Mouse (Mus musculus): ENCODE results near the gene Fads2. TPM values are rescaled to one million over a fixed set of nuclear protein-coding genes. Genes with fewer than 3 reads are reported as not detected.
A peak's percentile ranks its signal among the peaks of the same experiment; 100 is the strongest.

Gene Fads2
- 156 and 173 TPM in 2 replicates for polyA plus RNA-seq (2012; rRNA removed)

DNA sequence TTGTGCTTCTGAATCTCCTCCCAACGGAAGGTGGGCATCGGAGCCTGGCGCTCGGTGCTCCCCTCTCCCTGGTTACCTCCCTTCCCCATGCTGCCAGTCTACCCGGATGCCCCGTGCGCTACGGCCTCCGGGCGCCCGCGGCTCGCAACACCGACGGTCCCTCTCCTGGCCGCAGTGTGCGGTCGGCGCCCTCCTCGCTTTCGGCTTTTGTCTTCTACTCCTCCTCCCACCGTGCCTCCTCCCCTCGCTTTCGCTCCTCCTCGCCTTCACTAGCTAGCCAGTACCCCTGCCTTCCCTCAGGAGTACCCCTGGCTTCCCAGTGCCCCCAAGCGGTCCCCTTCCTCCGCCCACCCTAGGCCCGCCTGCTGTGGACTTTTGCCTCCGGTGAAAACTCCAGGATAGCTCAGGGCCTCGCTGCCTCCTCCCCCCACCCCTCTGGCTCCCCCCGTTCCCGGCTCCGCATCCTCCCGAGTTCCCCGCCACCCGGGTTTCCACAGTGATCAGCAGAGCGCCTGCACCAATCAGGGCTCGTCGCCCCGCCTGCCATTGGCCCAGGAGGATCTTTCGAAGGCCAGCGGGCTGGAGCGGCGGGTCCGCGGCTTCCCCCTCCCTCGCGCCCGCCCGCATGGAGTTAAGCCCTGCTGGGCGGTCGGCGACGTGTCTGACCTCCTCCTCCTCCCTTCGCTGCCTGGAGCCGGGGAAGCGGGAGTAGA lies at the start of gene Fads2:
Gene Fads2, minus strand, starts transcription at position 406 of the 713 bp plus-strand sequence.
- DNase-seq (ENCODE audit: low spot score): peak; percentile 86

DNA sequence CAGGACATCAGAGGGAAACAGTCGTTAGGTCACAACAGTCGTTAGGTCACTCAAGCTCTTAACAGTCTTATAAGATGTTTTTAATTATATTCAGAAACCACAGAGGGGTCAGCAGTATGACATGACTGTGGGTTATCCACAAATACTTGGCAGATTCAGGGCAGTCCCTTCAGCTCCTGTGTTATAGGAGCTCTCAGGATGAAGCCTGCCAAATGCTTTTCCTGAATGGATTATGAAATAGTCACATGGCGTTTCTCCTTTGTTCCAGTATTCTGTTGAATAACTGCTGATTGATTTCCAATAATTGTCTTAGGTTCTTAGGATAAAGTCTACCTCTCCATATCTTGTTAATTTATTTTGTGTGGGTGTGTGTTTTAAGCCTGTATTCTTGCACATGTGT lies 47.6 kb upstream of the Fads2 start:
- DNase-seq (ENCODE audit: low spot score): no peak

DNA sequence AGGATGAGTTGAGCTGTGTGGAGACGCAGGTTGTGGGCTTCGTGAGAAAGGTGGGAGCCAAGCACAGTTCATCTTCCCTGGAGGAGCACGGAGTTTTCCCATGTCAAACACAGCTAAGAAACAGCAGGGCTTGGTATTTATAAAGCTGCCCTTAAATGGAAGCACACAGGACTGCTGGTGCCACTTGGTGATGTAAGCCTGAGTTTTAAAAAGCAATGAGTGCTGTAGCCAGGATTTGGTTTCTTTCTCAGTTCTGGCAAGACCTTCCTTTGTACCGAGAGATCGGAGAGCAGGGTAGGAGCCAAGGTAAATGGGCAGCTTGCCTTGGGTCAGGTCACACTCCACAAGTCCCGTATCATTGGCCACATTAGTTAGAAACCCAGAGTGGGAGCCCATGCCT lies 47.0 kb upstream of the Fads2 start:
- peak; percentile 15 for DNase-seq (ENCODE audit: low spot score)

DNA sequence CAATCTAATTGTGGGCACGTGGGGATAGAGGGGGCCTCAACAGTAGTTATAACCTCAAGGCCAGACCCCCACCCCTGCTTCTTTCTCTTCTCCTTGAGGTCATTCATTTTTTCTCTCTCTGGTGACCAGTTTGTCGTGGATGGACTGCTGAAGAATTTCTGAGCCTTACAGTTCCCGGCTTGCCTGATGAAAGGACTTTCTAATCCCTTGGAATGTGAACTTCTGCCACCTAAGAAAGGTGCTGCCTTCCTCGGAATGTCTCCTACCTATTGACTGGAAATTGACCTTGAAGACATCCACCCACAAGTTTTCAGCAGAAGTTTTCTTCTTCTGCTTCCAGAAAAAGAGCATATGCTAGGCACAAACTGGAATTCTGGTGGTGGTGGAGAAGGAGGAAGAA lies 42.9 kb upstream of the Fads2 start:
- peak; percentile 4 for DNase-seq (ENCODE audit: low spot score)

DNA sequence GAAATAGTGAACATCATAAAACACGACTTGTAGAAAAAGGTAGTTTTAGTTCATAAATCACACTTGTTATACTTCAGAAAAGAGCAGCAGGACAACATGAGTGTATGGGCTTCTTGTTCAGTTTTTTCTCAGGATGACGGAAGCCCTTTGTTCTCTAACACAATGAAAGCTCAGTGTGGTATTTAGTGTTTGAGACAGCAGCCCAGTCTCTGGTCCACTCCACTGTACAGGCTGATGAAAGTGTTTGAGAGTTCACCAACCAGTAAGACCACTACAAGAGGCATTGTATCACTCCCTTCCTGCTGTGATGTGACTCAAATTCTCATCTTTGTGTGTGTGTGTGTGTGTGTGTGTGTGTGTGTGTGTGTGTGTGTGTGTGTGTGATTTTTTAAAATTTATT lies 42.1 kb upstream of the Fads2 start:
- DNase-seq (ENCODE audit: low spot score): no peak

DNA sequence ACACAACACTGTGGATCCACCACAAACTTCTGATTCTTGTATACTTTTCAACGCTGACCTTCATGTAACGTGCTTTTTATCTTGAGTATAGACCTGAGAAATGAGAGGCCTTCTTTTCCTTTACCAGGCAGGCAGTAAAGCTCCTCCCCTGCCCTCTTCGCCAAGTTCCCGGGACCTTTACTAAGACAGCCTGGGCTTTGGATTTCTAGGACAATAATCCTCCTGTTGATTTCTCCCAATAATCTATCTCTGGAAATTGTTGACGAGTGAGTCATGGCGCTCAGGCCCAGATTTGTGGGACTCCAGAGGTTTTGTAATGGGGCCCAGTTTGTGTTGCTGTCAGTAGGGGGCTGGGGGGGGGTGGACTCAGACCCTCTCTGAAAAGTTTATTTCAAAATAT lies 38.2 kb upstream of the Fads2 start:
- no peak for DNase-seq (ENCODE audit: low spot score)

DNA sequence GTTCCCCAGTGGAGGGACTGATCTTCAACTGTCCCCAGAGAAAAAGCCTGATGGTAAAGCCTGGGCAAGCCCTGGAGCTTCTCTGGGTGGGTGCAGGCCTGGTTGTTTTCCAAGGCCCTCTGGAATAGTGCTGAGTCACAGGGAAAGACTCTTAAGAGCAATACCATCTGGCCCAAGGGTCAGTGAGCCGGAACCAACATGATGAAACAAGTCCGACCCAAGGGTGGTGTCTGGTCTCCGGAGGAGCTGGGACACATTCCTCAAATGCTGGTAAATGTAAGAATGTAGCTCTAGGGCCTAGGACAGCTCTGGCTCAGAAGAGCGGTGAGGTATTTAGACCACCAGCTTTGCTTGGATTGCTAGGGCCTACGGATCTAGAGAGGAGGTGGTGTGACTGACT lies 35.9 kb upstream of the Fads2 start:
- peak; percentile 41 for DNase-seq (ENCODE audit: low spot score)

DNA sequence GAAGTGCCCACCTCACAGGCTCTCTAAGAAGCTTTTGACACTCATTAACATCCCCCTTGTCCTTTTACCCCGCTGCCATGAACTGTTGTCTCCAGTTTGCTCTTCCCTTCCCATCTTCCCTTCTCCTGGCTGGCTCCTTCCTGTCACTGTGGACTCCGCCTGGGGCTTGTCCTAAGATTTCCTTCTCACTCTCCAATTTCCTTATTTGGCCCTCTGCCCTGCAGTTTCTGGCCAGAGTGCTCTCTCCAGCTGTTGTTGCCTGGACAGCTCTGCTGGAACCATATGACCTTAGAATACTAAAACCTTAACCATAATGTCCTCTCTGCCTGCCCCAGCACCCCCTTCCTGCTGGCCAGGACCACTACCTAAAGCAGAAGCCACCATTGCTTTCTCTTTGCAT lies 33.1 kb upstream of the Fads2 start:
- no peak for DNase-seq (ENCODE audit: low spot score)

DNA sequence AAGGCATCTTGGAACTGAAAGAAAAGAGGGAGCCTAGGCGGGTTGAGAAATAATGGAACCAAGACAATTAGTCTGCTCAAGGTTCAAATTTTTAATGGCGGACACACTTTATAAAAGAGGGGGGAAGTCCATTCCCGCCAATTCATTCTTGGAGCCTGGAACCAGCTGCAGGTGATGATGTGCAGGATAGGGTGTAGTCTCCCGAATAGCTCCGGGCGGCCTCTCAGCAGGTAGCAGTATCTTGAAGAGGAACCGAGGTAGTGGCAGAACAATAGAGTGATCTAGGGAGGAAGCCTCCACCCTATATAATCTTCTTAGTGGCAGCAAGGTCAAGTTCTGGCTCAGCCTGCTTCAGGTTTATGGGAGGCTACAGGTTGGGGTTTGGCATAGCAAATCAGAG lies 28.0 kb upstream of the Fads2 start:
- peak; percentile 6 for DNase-seq (ENCODE audit: low spot score)

DNA sequence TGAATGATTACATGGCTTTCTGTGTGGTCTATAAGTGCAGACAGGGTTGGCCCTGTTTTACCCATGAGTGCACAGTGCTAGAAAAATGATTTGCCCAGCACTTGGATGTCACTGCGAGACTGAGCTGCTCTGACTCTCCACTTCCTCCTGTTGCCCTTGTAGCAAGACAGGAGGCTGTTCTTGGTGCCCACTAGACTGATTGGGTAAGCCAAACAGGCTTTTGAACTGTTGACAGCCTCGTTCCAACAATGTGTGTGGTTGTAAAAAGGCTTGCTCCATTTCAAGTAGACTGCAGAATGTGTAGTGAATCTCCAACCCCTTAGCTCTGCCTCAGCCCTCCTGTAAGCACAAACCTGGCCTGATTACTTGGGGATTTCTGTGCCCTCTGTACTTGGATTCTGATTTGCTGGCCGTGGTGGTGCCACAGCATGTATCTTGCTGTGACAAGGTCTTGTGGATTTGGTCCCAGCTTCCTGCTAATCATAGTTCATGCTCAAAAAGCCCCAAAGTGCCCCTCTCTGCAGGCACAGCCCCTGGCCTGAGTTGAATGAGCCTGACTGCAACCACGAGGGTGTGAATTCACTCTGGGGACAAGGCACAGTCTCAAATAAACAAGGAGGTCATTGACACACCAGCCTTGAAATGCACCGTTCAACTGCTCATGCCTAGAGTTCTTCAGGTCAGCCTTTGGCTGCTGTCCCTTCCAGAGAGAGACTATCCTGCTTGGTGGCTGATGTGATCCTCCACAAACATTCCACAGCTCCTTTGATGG lies 25.1 kb upstream of the Fads2 start:
- peak; percentile 18 for DNase-seq (ENCODE audit: low spot score)

DNA sequence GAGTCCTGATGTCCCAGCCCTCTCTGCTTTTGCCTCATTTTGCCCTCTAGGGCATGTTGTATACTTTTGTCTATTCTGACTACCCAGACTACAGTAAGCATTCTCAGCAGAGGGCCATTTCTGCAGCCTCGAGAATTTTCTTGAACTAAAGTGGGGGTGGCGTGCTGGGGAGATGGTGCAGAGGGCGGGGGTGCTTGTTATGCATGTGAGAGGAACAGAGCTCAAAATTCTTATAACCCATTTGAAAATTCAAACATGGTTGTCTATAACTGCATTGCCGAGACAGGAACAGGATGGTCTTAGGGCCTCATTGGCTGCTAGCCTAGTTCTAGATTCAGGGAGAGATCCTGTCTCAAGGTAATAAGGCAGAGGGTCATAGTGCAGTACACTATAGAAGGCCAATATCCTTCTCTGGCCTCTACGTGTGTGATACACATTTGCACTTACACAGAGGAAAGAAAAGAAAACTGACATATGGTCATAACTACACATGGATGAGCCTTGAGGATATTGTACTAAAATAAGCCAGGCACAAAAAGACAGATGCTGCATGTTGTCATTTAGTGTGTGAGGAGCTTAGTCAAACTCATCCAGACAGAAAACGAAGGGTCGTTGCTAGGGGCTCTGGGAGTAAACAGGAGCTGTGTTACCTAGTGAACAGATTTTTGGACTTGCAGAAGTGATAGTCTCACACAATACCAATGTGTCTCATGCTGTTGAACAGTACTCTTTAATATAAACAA lies 22.5 kb upstream of the Fads2 start:
- peak; percentile 10 for DNase-seq (ENCODE audit: low spot score)

DNA sequence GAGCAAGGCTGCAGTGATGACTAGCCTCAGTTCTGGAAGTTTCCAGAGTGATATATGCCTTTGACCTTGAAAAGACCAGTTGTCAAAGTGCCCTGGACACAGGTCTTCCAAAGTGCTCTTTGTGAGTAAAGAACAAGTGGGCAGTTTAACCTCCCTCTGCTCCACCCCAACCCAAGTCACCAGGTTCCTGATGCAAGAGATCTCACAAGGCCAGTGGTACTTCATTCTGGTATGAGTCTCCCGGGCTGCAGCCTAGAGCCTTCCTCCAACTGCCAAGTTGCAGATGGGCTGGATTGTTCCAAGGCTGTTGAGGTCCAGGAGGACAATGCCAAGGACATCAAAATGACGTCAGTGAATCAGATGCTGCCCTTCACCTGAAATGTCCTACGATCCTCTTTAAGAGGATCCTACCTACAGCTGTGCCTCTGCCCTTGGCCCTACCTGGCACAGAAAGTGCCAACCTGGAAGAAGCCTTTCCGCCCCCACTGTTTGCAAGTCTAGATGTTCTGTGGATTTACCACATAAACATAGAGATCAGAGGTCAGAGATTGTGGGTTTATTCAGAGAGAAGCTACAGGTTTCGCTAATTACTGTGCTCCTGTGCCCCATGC lies 20.6 kb upstream of the Fads2 start:
- peak; percentile 6 for DNase-seq (ENCODE audit: low spot score)

DNA sequence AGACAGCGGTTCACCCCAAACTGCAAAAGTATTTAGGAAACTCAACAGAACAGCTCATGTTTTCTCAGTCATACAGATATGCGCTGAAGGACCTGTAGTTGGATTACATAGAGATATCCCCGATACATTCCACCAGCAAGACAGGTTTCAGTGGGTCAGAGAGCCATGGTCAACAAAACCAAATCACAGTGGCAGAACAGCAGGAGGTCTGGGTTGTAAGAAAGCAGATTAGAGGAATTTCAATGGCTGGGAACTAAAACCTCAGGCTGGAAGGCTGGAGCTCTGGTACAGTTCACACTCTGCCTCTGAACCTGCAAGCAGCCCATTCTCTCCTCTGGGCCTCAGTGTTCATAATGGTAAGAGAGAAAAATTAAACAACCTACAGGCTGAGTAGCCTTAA lies 15.1 kb upstream of the Fads2 start:
- DNase-seq (ENCODE audit: low spot score): no peak

DNA sequence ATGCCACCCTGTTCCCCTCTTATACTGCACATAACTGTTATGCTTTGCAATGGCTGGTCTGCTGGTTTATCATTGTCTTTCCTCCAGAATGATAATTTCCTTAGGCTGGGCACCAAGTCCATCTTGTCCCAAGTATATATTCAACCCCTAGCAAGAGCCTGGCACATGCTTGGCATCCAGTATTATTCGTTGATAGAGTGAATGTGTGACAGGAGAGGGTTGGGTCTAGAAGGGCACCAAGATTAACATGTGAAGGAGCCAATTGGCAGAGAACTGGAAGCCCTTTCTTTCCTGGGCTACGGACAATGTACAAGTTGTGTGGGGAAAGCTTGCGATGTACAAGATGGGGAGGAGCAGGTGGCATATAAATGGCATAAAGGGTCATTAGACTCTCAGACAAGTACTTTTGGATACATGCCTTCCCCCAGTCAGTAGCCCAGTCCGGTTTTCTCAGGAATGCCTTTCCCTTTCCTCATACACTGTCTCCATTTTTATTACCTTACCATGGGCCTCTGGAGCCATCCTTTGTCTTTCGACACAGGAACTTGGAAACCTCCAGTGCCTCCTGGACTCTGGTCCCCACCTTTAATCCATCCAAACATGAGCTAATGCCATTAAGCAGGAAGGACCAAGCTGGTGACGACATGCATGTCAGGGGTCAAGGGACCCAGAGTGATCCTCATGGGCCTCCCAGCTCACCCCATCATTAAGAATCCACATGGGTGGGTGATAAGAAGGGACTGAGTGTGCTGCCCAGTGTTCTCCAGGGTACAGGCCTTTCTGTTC lies 14.0 kb upstream of the Fads2 start:
- no peak for DNase-seq (ENCODE audit: low spot score)

DNA sequence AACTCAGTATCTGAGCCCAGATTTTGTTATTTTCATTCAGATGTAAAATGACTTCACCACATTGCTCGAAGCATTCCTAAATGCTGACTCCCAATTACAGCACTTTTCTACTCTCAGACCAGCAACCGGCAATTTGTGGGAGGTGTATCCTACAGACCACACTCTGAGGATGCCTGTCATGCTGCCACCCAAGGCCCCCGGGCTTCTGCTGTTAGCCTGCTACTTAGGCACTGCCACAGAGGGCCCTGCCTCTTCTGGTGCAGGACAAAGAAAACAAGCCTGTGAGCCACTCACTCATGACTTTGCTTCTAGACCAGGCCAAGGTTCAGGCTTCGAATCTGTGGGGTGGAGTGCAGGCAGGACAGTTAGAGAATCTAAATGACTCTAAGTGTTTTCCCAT lies 11.4 kb upstream of the Fads2 start:
- no peak for DNase-seq (ENCODE audit: low spot score)

DNA sequence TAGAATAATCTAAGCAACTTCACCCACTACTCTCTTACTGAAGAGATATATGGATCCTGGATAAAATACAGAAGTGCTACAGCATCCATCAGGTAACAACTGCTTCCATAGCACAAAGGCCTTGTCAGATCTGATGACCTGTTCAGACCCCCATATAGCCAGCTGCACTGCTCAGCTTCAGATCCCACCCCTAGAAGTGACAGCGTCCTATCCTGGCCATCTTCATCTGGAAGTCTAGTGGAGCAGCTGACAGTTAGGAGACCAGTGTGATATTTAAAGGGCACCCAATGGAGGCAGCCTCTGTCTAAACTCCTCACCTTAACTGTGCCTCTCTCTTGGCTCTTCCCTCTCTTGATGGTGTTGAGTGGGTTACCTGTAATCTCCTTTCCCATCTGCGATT lies 7.1 kb upstream of the Fads2 start:
- DNase-seq (ENCODE audit: low spot score): no peak

DNA sequence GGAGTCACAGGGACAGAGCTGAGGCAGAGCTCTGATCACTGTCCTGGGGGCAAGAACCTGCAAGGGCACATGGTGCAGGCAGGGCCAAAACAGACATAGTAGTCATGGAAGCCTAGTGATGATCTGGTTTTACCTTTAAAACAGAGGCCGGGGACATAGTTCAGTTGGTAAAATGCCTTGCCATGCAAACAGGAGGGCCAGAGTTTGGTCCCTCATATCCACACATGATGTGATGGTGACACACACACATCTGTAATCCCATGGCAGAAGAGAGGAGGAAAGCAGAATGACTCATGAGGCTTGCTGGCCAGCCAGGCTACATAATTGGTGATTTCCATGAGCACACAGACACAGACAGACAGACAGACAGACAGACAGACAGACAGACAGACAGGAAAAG lies 6.6 kb upstream of the Fads2 start:
- no peak for DNase-seq (ENCODE audit: low spot score)

DNA sequence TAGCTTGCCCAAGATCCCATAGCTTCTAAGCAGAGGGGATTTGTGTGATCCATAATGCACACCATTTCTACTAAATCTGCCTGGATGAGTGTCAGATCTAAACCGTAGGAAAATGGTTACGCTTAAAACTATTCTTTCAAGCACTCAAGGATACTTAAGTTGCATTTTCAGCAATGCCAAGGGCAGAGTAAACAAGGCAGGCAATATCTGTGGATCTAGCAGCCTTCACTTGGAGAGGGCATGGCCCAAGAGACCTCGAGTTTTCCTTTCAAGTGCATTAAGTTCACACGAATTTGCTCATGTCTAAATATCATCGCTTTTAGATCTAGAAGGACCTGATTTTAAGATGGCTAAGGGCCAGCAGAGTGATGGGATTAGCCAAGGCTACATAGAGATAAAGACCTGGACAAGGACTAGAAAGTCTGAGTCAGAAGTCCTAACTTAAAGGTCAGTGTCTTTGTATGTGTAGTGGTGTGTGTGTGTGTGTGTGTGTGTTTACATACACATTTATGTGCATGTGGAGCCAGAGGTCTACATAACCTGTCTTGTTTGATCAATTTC lies 5.6 kb upstream of the Fads2 start:
- DNase-seq (ENCODE audit: low spot score): no peak

DNA sequence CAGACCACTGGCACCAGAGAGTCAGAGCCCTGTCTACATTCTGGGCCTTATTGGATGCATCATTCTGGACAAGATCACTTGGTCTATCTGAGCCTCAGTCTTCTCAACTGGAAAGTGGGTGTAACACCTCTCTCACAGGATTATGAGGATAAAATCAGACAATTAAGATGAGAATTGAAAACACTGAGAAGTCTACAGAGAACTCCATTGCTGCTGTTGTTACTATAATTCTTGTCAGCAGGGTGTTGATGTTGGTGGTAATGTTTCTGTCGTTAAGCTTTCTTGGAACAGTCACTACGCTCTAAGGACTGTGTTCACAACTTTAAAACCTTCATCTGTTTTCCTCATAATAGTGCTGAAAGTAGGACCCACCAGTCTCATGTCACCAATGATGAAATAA lies 5.1 kb upstream of the Fads2 start:
- no peak for DNase-seq (ENCODE audit: low spot score)

DNA sequence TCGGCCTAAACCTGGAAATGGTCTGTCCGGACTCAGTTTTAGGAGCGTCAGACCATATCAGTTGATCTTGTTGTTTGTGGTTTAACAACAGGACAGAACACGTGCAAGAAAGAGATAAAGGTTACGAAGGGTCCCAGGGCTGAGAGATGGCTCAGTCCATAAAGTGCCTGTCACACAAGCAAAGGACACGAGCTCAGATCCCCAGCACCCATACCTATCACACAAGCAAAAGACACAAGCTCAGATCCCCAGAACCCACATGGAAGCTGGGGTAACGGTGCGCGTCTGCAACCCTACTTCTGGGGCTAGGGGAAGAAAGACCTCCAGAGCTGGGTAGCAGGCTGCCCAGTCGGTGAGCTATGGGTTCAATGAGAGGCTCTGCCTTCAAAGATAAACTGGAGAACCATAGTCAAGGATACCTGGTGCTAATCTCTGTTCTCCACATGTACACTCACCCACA lies 3.5 kb upstream of the Fads2 start:
- no peak for DNase-seq (ENCODE audit: low spot score)

DNA sequence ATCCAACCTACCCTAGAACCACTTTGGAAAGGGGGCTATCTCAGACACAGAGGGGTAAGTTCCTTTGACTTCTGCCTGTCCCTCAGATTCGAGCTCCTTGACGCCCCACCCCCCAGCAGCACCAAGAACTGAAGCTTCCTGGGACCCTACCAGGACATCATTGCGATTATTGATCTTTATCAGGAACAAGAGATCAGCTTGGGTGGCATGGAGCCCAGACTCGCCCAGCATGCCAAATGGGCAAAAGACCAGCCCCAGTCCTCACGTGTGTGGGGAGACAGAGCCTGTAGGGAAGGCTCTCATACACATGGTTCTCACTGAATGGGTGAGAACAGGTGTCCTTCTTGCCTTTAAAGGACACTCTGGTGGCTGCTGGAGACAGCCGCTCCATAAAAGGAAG lies 2.7 kb upstream of the Fads2 start:
- DNase-seq (ENCODE audit: low spot score): no peak
